Mouse (Mus musculus) inflammation-experienced regulatory T-cells (primary cell): Measurements from ENCODE around the gene Fas. TPM values are rescaled to one million over a fixed set of nuclear protein-coding genes. Genes with fewer than 3 reads are reported as not detected.

ENCODE experiments used
- polyA plus RNA-seq, 2 experiments: library from polyadenylated mRNA; unstranded; fragments of 100-300 nt; shearing (Covaris generic); gene quantifications; one replicate each; pipeline ENCODE4 v1.2.1; 2017

Fas gene
- 10 to 100 TPM; 64.5 to 78.1 TPM for polyA plus RNA-seq

GRCm38 (mm10) chr19:34289948-34290789, at the start of gene Fas:
Gene Fas, plus strand, starts transcription at chr19:34290666.

GRCm38 (mm10) chr19:34254880-34255681, 35.4 kb upstream of the Fas start, which contains the start of gene Acta2:
Gene Acta2, minus strand, starts transcription at chr19:34255590.

Other genes with a start within 250 kb of the Fas start
- gene Lipn, start 223.3 kb upstream of the Fas start, polyA plus RNA-seq = not detected
- gene Lipm, start 189.7 kb upstream of the Fas start, polyA plus RNA-seq = not detected
- 1 to 10 TPM in 1 of 2 experiments, under 1 TPM in 1; 0.42 to 1.4 TPM for gene Ankrd22, start 124.6 kb upstream of the Fas start, polyA plus RNA-seq
- 100 to 1,000 TPM; 109 to 112 TPM for gene Stambpl1, start 98.4 kb upstream of the Fas start, polyA plus RNA-seq
- 1 to 10 TPM in 1 of 2 experiments, under 1 TPM in 1; 0.47 to 1.3 TPM for gene Acta2, start 35.1 kb upstream of the Fas start, polyA plus RNA-seq
- gene Ch25h, start 184.5 kb downstream of the Fas start, polyA plus RNA-seq = under 1 TPM in 1 of 2 experiments, not detected in 1; 0.48 TPM
- gene Lipa, start 236.8 kb downstream of the Fas start, polyA plus RNA-seq = 10 to 100 TPM; 65.6 to 90.3 TPM